Mouse (Mus musculus) cerebellum, postnatal 25 days (tissue): Measurements from ENCODE around the gene Tbce.
"Not testable (repeated sequence)": the region's sequence is repeated elsewhere in the genome, so short reads cannot be mapped to it uniquely, and the experiment has no call there.

Experiments
- DNase-seq, 2 experiments: peaks; one replicate each; pipeline ENCODE4 v3.0.0; 2021; ENCODE audit warnings: mixed read lengths in 2 of 2

Tbce gene

GRCm38 (mm10) chr13:14039292-14039965 is at the start of gene Tbce:
Gene Tbce (minus strand): TSS chr13:14039638.
- DNase-seq: peak; percentile 91 to 92

DNA sequence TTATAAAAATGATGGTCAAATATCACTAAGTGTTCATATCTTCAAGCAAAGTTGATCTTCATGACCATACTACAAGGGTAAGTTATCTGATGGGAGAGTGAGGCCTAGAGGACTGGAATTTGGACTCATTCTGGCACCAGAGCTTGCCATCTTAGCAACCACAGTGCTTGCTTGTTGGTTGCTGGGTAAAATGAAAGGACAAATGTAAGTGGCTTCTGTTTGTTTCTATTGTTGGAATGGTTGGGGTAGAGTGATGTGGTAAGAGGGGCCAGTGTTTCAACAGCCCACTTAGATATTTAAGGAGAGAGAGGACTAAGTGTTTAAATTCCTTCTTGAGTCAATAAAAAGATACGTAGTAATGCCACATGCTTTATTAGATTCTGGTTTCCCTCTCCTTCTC is 49.2 kb upstream of the Tbce start:
- no peak for DNase-seq

DNA sequence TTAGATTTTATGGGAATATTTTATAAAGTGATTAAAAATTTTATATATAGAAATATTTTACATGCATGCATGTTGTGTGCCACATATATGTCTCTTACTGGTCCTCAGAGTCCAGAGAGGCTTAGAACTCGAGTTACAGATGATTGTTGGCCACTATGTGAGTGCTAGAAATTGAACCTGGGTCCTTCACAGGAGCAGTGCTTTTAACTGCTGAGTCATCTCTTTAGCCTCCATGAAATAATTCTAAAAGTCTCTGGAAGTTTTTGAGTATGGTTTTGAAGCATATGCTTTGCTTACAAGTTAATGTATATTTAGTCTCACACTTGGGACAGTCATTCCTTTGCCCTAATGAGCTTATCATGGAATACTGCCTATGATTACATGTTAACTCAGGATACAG is 35.9 kb upstream of the Tbce start:
- no peak for DNase-seq

- no peak for DNase-seq
These were observed 34.9 kb upstream of the Tbce start for GRCm38 (mm10) chr13:14074371-14074770.

- DNase-seq: no peak
These were observed 29.9 kb upstream of the Tbce start for GRCm38 (mm10) chr13:14069291-14069690.

DNA sequence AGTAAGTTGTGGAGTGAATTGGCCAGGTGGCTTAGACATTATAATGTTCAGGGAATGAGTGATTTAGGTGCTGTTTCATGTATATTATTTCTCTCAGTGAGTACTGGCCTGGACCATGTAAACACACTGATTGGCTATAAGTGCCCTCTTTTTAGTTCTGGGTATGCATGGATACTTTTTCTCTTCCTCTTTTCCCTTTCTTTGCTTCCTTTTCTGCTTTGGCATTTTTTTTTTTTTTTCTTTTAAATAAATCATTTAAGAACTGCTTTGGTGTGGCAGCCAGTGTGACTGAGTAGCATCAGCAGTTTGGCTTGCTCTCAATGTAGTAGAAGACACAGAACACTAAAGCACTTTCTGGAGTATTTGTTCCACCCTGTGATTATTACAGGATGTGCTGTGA is 28.6 kb upstream of the Tbce start:
- no peak for DNase-seq

DNA sequence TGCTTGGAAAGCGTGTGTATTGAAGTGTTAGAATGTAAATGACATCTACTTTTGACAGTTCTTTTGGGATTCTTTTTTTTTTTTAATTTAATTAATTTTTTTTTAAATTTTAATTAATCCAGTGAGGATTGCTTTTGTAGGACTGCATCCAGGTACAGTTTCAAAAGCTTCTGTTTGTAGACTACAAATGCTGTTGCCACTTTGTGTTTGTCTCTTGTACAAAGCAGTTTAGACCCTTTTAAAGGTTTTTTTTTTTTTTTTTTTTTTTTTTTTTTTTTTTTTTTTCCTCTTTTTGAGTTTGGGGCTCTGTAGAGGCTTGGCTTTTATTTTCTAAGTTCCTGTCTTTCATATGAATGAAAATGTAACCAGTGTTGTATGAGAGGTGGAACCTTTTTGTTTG is 26.3 kb upstream of the Tbce start:
- no peak for DNase-seq

DNA sequence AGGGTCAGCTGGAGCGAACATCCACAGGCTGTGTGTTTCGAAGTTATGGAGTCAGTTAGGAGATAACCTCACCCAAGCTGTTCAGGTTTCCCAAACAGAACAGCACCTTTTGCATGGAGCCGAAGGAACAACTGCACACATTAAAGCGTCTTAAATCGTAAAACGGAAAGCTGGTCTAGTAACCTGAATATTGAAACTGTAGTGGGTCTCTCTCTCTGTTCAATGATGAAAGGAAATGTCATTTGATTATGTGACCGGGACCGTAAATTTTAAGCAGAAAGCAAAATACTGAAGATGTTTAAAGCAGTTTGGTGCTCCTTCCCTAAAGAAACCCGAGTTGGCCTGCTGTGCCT is 25.6 kb upstream of the Tbce start:
- DNase-seq: no peak

DNA sequence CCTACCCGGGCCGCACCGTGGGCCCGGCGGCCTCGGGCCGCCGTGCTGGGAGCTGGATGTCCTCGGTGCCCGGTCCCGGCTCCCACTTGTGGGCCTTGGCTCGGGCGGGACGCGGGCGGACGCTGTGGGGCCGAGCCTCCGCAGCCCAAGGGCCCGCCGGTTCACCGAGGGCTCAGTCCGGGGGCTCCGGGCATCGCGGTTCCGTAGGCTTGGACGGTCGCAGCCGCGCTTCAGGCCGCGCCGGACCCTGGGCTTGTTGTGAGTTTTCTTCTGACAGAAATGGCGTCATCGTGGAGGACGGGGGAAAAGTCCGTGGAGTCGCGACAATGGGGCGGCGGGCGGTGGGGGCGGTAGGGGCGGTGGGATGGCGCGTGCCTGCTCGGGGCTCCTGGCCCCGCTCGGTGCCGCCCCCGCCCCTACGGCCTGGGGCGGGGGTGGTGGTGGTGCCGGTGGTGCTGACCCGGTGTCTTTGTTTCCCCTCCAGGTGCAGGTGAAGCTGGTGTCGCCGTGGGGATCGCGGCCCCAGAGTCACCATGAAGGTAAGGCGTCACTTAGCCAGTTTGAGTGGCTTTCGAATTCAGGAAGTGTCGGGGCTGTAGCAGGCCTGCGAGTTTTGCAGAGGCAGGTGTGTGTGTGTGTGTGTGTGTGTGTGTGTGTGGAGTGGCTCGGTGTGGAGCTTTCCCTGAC is 25.0 kb upstream of the Tbce start:
- DNase-seq: peak; percentile 53 to 71

- no peak for DNase-seq
These were observed 24.5 kb upstream of the Tbce start for GRCm38 (mm10) chr13:14063942-14064271.

DNA sequence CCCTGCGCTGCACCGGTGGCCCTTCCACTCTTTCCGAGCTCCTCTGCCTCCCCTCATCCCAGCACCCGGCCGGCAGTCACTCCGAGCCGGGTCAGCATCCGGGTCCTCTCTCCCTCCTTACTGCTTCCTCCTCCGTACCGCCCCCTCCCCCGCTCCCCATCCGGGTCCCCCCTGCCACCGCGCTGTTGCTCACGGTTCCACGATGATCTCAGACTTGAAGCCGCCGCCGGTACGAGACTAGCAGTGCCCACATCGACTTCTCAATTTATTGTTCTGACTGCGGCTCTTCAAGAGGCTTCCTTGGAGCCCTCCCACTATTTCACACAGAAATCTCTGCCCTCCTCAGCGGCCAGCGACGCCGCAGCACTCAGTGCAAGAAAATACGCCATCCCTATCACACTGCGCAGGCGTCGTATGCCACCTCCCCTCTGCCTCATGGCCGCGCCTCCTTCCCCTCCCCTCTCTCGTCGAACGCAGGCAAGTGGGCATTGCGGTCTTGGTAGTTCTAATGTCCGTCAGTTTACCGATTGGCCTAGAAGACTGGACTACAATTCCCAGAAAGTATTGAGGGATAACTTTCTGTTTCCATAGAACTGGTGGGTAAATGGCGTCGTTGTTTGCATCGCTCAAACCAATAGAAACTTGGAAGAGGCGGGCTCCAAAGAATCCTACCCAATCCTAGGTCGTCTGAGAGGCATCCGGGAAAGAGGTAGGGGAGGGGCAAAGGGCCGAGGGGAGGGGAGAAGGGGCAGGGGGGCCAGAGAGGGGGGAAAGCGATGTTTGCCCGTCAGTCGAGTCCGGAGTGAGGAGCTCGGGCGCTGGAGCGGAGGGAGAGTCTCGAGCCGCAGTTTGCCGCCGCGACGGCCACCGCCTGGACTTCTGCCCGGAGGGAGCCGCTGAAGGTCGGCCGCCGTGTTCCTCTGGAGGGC is 23.8 kb upstream of the Tbce start, which contains the start of the genes Arid4b and Ggps1:
TSS of gene Arid4b (plus strand) at position 220 of the 929 bp plus-strand sequence.
TSS of gene Ggps1 (minus strand) at position 476 of the 929 bp plus-strand sequence.
- peak; percentile 94 to 95 for DNase-seq

DNA sequence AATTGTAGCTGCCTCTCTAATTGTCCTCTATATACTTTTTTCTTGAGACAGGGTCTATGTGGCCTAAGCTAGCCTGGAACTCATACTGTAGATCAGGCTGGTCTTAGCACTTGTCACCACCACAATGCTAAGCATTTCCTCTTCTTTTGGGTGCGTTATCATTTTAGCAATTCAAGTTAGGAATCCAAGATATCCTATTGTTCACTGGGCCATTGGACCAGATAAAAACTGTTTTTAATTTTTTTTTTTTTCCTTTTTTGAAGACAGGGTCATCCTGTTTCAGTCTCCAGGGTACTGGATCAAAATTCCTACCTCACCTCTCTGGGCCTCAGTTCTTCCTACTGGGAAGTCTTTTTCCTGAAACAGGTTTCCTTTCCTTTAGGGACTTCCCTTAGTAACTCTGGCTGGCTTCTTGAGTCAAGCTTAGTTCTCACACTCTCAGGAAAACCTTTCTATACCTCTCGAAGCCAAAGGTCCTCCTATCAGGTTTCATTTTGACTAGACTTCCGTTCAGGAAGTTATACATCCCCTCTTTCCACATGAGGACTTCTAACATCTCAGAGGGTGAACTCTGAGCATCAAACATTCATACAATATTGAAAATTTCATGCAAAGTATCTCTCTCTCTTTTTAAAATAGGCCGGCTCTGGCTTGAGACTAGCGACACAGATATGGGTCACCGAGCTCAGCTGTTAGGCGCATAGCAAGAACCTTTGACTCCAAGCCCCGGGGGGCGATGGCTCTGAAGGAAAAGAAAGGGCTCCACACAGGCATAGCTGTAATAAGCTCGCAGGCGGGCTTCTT is 23.0 kb upstream of the Tbce start:
- DNase-seq: no peak

- no peak for DNase-seq
These were observed 20.1 kb upstream of the Tbce start for GRCm38 (mm10) chr13:14059582-14059981.

DNA sequence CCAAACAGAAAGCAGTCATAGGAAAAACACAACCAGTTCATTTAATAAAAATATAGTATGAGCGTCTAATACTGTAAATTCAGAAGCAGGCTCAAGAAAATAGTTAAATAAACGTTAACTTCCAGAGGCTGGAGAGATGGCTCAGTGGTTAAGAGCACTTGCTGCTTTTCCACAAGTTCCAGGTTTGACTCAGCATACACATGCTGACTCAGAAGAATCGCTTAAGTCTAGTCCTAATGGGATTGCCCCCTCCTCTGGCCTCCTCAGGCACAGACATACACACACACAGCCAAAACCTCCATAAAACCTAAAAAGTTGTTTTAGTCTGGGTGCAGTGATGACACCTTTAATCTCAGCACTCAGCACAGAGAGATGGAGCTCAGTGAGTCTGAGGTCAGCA is 17.4 kb upstream of the Tbce start:
- DNase-seq: no peak

DNA sequence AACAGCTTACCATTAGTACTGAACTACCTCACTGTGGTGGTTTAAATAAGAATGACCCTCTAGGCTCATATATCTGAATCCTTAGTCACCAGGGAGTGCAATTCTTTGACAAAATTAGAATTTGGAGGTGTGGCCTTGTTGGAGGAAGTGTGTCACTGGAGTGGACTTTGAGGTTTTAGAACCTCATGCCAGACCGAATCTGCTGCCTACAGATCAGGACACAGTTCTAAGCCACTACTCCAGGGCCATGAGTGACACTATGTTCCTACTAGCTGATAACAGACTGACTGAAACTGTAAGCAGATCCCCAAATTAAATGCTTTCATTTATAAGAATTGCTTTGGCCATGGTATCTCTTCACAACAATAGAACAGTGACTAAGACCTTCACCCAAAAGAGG is 10.4 kb upstream of the Tbce start:
- DNase-seq: no peak

DNA sequence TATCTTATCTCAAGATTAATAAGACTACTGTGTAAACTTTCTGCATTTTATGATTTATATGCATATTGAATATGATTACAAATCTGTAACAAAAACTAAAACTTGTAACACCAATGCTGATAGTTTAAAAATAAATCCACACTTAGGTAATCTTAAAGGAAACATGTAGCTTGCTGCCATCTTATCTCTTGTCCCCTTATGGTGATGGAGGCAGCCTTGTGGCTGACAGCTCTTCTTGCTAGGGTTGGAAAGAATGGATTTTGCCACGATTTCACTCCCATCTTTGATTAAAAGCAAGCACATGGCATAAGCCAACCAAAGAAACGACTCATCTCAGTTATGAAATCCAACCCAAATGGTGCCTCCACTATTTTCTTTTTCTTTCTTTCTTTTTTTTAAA is 5.1 kb upstream of the Tbce start:
- no peak for DNase-seq

GRCm38 (mm10) chr13:14043851-14044250 is 4.4 kb upstream of the Tbce start:
- DNase-seq: no peak

DNA sequence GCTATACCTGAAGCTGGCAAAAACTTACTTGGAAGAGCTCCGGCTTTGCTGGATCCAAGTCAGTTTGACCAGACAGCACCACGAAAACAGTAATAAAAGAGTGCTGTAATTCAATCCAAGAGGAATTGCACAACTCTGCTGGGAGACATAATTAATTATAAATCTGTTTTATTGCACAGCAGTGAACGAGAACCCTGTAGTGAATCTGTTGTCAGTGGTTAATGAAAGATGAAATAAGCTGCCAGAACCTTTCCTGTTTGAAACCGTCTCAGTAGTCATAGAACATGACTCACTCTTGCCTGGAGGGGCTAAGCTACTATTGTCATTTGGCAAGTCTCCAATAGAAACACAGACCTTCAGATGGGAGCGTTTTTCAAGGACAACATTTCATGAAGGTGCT is 748 bp upstream of the Tbce start:
- no peak for DNase-seq

GRCm38 (mm10) chr13:14038911-14039291 is 537 bp downstream of the Tbce start:
- DNase-seq: no peak

DNA sequence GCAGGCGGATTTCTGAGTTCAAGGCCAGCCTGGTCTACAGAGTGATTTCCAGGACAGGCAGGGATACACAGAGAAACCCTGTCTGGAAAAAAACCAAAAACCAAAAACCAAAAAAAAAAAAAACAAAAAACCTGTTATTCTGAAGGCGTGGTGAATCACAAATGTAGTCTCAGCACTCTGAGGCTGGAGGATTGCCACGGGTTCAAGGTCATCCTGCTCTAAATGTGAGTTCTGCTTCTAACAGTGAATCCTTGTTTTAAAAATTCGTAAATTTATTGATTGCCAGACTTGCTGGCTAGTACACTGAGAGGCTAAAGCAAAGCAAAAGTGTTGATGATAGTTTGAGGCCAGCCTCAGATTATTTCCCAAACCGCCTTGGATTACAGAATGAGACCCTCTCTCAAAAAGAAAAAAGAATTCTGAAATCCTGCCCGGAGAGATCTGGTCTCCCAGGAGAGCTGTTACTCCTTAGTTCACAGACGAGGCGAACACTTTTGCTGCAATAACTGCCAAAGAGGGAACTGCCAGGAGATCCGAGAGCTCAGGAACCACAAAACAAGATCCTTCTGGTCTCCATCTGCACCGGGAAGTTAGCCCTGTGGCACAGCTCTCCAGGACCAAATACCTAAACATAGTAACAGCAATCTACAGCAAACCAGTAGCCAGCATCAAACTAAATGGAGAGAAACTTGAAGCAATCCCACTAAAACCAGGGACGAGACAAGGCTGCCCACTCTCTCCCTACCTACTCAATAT is 3.4 kb downstream of the Tbce start:
- DNase-seq: no peak

DNA sequence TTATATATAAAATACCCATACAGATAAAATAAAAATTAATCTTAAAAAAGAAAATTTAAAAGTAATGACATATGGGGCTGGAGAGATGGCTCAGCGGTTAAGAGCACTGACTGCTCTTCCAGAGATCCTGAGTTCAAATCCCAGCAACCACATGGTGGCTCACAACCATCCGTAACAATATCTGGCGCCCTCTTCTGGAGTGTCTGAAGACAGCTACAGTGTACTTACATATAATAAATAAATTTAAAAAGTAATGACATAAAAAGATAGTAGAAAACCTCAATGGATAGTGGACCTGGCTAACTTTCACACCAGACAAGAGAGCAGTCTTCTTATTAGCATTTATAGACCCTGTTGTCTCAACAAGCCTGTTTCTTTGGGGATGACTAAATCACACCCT is 4.1 kb downstream of the Tbce start:
- not testable (repeated sequence) for DNase-seq

DNA sequence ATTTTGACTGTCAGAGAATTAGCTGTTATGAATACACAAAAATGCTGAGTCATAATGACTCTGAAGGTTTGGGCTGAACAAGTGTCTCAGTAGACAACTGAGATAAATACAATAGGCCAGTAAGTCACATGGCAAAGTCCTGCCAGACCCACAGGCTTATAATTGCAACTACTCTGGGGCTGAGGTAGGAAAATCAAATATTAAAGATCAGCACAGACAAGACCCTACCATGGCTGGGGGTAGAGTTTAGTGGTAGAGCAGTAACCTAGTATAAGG is 5.4 kb downstream of the Tbce start:
- no peak for DNase-seq
